In genomic region chr1:189789545-189789944, GRCm38 (mm10) we compare ENCODE assay signal across 21 mouse cellular contexts.
A peak's percentile ranks its signal among the peaks of the same experiment; 100 is the strongest.
DNase-seq lines count a peak whose midpoint lies in the region; ATAC-seq and TF ChIP-seq lines count a peak whose summit lies in the region.
"Had no signal": no experiment of that assay in that cellular context is flagged by ENCODE, and none has a peak within 500 bp of the region (broad histone marks: within the 10 kb centered on the region; RNA-seq: fewer than 3 reads in every experiment).

No protein-coding gene starts in this region.

- TF ChIP-seq POLR2A in kidney, adult 2 months (IDR thresholded peaks at IDR 0.05; ENCODE audit: low read depth, low read length): no peak

- no peak overlapping the region for H3K4me3 ChIP-seq in kidney, adult 2 months (ENCODE audit: insufficient read depth, low read depth, low read length)
- H3K4me3 ChIP-seq in intestine, postnatal 0 days (ENCODE audit: low read depth, low read length): no peak overlapping the region
- H3K4me3 ChIP-seq: forebrain, embryonic 15.5 days; heart, embryonic 10.5 days; hindbrain, embryonic 13.5 days; layer of hippocampus, adult 2 months; limb, embryonic 13.5 days had no signal

- WGBS in kidney, adult 2 months: 43% methylated on average over 6 of the region's 6 CpGs
- WGBS in intestine, postnatal 0 days: 44% methylated on average over 6 of the region's 6 CpGs

- H3K4me1 ChIP-seq in kidney, adult 2 months (ENCODE audit: control insufficient read depth, insufficient read depth, low read length): peaks cover 3% of the 10 kb centered on the region; the same call in 1 of the 2 replicates
- no peaks in the 10 kb centered on the region; the same call in 1 of the 2 replicates for H3K4me1 ChIP-seq in intestine, postnatal 0 days (replicated peaks; ENCODE audit: control insufficient read depth, insufficient read depth, low read length)

- peak; percentile 66 for ATAC-seq in intestine, postnatal 0 days
- ATAC-seq in erythroid progenitor cell, adult 5-6 weeks (replicated peaks; ENCODE audit: low FRiP score, poor library complexity, severe bottlenecking): no peak
- ATAC-seq: forebrain, embryonic 15.5 days; liver, postnatal 0 days had no signal

- no peaks in the 10 kb centered on the region for H3K9me3 ChIP-seq in intestine, postnatal 0 days (ENCODE audit: control insufficient read depth)
- H3K9me3 ChIP-seq: forebrain, embryonic 15.5 days; heart, embryonic 10.5 days; hindbrain, embryonic 13.5 days; limb, embryonic 13.5 days had no signal

- no peak overlapping the region for H3K9ac ChIP-seq in intestine, postnatal 0 days (ENCODE audit: low read depth, low read length)
- H3K9ac ChIP-seq: forebrain, embryonic 15.5 days; hindbrain, embryonic 13.5 days; limb, embryonic 13.5 days; liver, postnatal 0 days had no signal

- no peak overlapping the region for H3K4me2 ChIP-seq in intestine, postnatal 0 days (replicated peaks; ENCODE audit: low read depth)
- H3K4me2 ChIP-seq: forebrain, embryonic 15.5 days; hindbrain, embryonic 13.5 days; limb, embryonic 13.5 days had no signal

- no peak overlapping the region for H3K27ac ChIP-seq in kidney, adult 2 months (ENCODE audit: insufficient read depth, low read depth, low read length)
- no peak overlapping the region for H3K27ac ChIP-seq in intestine, postnatal 0 days (ENCODE audit: low read depth, low read length)
- H3K27ac ChIP-seq: forebrain, embryonic 15.5 days; heart, embryonic 10.5 days; hindbrain, embryonic 13.5 days; layer of hippocampus, adult 2 months; limb, embryonic 13.5 days had no signal

- H3K27me3 ChIP-seq in kidney, adult 2 months (replicated peaks; ENCODE audit: control insufficient read depth, insufficient read depth, low read length): no peaks in the 10 kb centered on the region
- H3K27me3 ChIP-seq in intestine, postnatal 0 days (replicated peaks; ENCODE audit: control insufficient read depth, insufficient read depth, low read length): no peaks in the 10 kb centered on the region
- H3K27me3 ChIP-seq: limb, embryonic 13.5 days had no signal

- peak; percentile 33 for DNase-seq in kidney, postnatal 14 days
- DNase-seq in kidney, adult 2 months: no peak
- peak; percentile 78 for DNase-seq in embryo, embryonic 10 days (ENCODE audit: low spot score)
- peak; percentile 46 for DNase-seq in embryo, embryonic 11 days
- DNase-seq in urinary bladder, postnatal 14 days (ENCODE audit: low spot score): no peak
- no peak for DNase-seq in frontal cortex, postnatal 14 days (ENCODE audit: low spot score in 2 of 2)
- DNase-seq: adrenal gland, adult 8-10 months; cerebellum, adult 9-11 months; kidney, adult 11 months; layer of hippocampus, postnatal 36 days; liver, postnatal 0 days; lung, postnatal 10 days; retina, postnatal 1 day; thymus, postnatal 36 days had no signal

- no peaks in the 10 kb centered on the region for H3K36me3 ChIP-seq in kidney, adult 2 months (ENCODE audit: control insufficient read depth, insufficient read depth, low read length)
- peaks cover 5% of the 10 kb centered on the region; the same call in 1 of the 2 replicates for H3K36me3 ChIP-seq in intestine, postnatal 0 days (ENCODE audit: control insufficient read depth, insufficient read depth)
- H3K36me3 ChIP-seq: forebrain, embryonic 15.5 days; hindbrain, embryonic 13.5 days had no signal

- no peak for TF ChIP-seq CTCF in kidney, adult 2 months (conservative IDR thresholded peaks at IDR 0.05; ENCODE audit: insufficient read depth, insufficient read length, low read depth, low read length)
- no peak for TF ChIP-seq CTCF in intestine, postnatal 0 days (IDR thresholded peaks at IDR 0.05; ENCODE audit: low read depth)

Comparison
In these comparisons a context has a peak if more than half of its experiments do, and no peak if none do; other contexts are left out.
1. DNase-seq: peak in kidney, postnatal 14 days (single experiment), embryo, embryonic 10 days (single experiment) and embryo, embryonic 11 days (single experiment); none in kidney, adult 2 months (single experiment), urinary bladder, postnatal 14 days (single experiment) and frontal cortex, postnatal 14 days (0 of 2).